Mouse (Mus musculus) fibroblast of lung, adult 2 months (primary cell): Measurements from ENCODE around the gene Hectd4.
A peak's percentile ranks its signal among the peaks of the same experiment; 100 is the strongest.
"Not testable (repeated sequence)": the region's sequence is repeated elsewhere in the genome, so short reads cannot be mapped to it uniquely, and the experiment has no call there.

Experiments used
- DNase-seq: peaks from one replicate; pipeline ENCODE4 v3.0.0-alpha.2; 2011; ENCODE audit warnings: low read depth

Hectd4 gene

GRCm38 (mm10) chr5:121219980-121220731, at the start of gene Hectd4:
TSS of gene Hectd4 (plus strand) at chr5:121220219.
- DNase-seq: peak; percentile 65

GRCm38 (mm10) chr5:121172835-121173234, 47.2 kb upstream of the Hectd4 start:
- DNase-seq: no peak

GRCm38 (mm10) chr5:121179077-121179857, 40.8 kb upstream of the Hectd4 start:
- DNase-seq: no peak

GRCm38 (mm10) chr5:121183269-121183668, 36.8 kb upstream of the Hectd4 start:
- DNase-seq: no peak

GRCm38 (mm10) chr5:121184375-121184774, 35.6 kb upstream of the Hectd4 start:
- no peak for DNase-seq

- DNase-seq: no peak
These were observed 35.0 kb upstream of the Hectd4 start for GRCm38 (mm10) chr5:121184945-121185551.

GRCm38 (mm10) chr5:121187580-121188001, 32.4 kb upstream of the Hectd4 start:
- no peak for DNase-seq

GRCm38 (mm10) chr5:121188265-121188664, 31.8 kb upstream of the Hectd4 start:
- no peak for DNase-seq

GRCm38 (mm10) chr5:121189182-121189581, 30.8 kb upstream of the Hectd4 start:
- DNase-seq: no peak

GRCm38 (mm10) chr5:121190210-121190835, 29.7 kb upstream of the Hectd4 start:
- DNase-seq: no peak

- no peak for DNase-seq
These were observed 29.0 kb upstream of the Hectd4 start, which contains the start of gene Ptpn11 for GRCm38 (mm10) chr5:121190836-121191583. TSS of gene Ptpn11 (minus strand) at chr5:121191397.

GRCm38 (mm10) chr5:121191584-121191906, 28.5 kb upstream of the Hectd4 start:
- no peak for DNase-seq

- DNase-seq: no peak
These were observed 25.8 kb upstream of the Hectd4 start for GRCm38 (mm10) chr5:121194173-121194572.

- no peak for DNase-seq
These were observed 23.3 kb upstream of the Hectd4 start for GRCm38 (mm10) chr5:121196764-121197163.

GRCm38 (mm10) chr5:121197337-121197736, 22.7 kb upstream of the Hectd4 start:
- no peak for DNase-seq

- no peak for DNase-seq
These were observed 21.6 kb upstream of the Hectd4 start for GRCm38 (mm10) chr5:121198376-121198775.

GRCm38 (mm10) chr5:121201739-121202138, 18.3 kb upstream of the Hectd4 start:
- DNase-seq: peak; percentile 46

- DNase-seq: no peak
These were observed 17.6 kb upstream of the Hectd4 start for GRCm38 (mm10) chr5:121202467-121202866.

GRCm38 (mm10) chr5:121204132-121205089, 15.6 kb upstream of the Hectd4 start, which contains the start of gene Rpl6:
TSS of gene Rpl6 (plus strand) at chr5:121204481.
- DNase-seq: peak; percentile 51

- DNase-seq: not testable (repeated sequence)
These were observed 14.4 kb upstream of the Hectd4 start for GRCm38 (mm10) chr5:121205537-121206130.
